ENCODE assay signal across 9 mouse cellular contexts in the genomic region with DNA sequence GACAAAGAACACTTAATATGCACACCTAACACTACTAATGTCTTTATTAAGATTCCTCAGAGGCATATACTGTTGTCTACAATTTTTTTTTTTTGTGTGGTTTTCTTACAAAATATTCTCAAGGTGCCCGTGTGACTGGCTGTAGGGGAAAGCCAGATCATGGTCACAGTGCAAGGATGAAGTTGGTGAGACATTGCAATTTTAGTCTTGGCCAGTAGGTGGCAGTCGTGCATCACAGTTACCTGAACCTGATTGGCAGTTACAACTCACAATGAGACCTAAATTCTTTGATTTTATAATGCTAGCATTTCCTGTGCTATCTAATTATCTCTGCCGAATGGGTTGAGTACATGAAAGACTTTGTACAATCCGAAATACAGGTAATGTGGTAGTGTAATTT.
A peak's percentile ranks its signal among the peaks of the same experiment; 100 is the strongest.
DNase-seq lines count a peak whose midpoint lies in the region; ATAC-seq and TF ChIP-seq lines count a peak whose summit lies in the region.
"Had no signal": no experiment of that assay in that cellular context is flagged by ENCODE, and none has a peak within 500 bp of the region (broad histone marks: within the 10 kb centered on the region; RNA-seq: fewer than 3 reads in every experiment).

No protein-coding gene starts in this region.

- no peak overlapping the region for H3K9ac ChIP-seq in liver, embryonic 12.5 days
- H3K9ac ChIP-seq in stomach, postnatal 0 days (ENCODE audit: low read length): no peak overlapping the region
- H3K9ac ChIP-seq: stomach, embryonic 15.5 days had no signal

- no peaks in the 10 kb centered on the region for H3K4me1 ChIP-seq in liver, embryonic 12.5 days
- no peaks in the 10 kb centered on the region for H3K4me1 ChIP-seq in cerebellum, adult 2 months (ENCODE audit: control insufficient read depth, insufficient read depth, low read length)
- H3K4me1 ChIP-seq in stomach, postnatal 0 days (replicated peaks; ENCODE audit: control insufficient read depth, insufficient read depth): no peaks in the 10 kb centered on the region
- H3K4me1 ChIP-seq: stomach, embryonic 15.5 days had no signal

- no peak for TF ChIP-seq EP300 in stomach, postnatal 0 days (optimal IDR thresholded peaks at IDR 0.05)

- H3K27me3 ChIP-seq in liver, embryonic 12.5 days (replicated peaks): no peaks in the 10 kb centered on the region
- H3K27me3 ChIP-seq in cerebellum, adult 2 months (ENCODE audit: control insufficient read depth, insufficient read depth, low read length): no peaks in the 10 kb centered on the region
- no peaks in the 10 kb centered on the region for H3K27me3 ChIP-seq in stomach, postnatal 0 days (ENCODE audit: control insufficient read depth, insufficient read depth, low read length)
- H3K27me3 ChIP-seq: stomach, embryonic 15.5 days had no signal

- no peak for ATAC-seq in liver, embryonic 12.5 days
- ATAC-seq in inflammation-experienced regulatory T-cells, adult 6 months: peak; percentile 67
- no peak for ATAC-seq in stomach, postnatal 0 days (ENCODE audit: low FRiP score, low TSS enrichment)

- no peak overlapping the region for H3K4me2 ChIP-seq in liver, embryonic 12.5 days
- H3K4me2 ChIP-seq in stomach, postnatal 0 days (replicated peaks; ENCODE audit: low read depth): no peak overlapping the region
- H3K4me2 ChIP-seq: stomach, embryonic 15.5 days had no signal

- 11% methylated on average over 4 of the region's 4 CpGs for WGBS in liver, embryonic 12.5 days (ENCODE audit: insufficient replicate concordance)
- 10% methylated on average over 4 of the region's 4 CpGs for WGBS in cerebellum, adult 2 months
- 10% methylated on average over 4 of the region's 4 CpGs for WGBS in stomach, postnatal 0 days

- no peaks in the 10 kb centered on the region for H3K9me3 ChIP-seq in liver, embryonic 12.5 days (replicated peaks)
- H3K9me3 ChIP-seq in stomach, postnatal 0 days (ENCODE audit: control insufficient read depth, low read length): no peaks in the 10 kb centered on the region
- H3K9me3 ChIP-seq: stomach, embryonic 15.5 days had no signal

- H3K36me3 ChIP-seq in liver, embryonic 12.5 days: no peaks in the 10 kb centered on the region
- H3K36me3 ChIP-seq in stomach, postnatal 0 days (ENCODE audit: control insufficient read depth, insufficient read depth, low read length): no peaks in the 10 kb centered on the region
- H3K36me3 ChIP-seq: stomach, embryonic 15.5 days had no signal

- no peak overlapping the region for H3K27ac ChIP-seq in liver, embryonic 12.5 days
- no peak overlapping the region for H3K27ac ChIP-seq in cerebellum, adult 2 months (ENCODE audit: insufficient read depth, low read length)
- H3K27ac ChIP-seq in stomach, postnatal 0 days (replicated peaks): no peak overlapping the region
- H3K27ac ChIP-seq: stomach, embryonic 15.5 days had no signal

- intact Hi-C loops in left cerebral cortex, postnatal 4 days (cut with DNase I): no loop called here

- peak; percentile 78 for TF ChIP-seq CTCF in cerebellum, adult 2 months (IDR thresholded peaks at IDR 0.05; ENCODE audit: borderline replicate concordance, insufficient read depth, low read depth, low read length)
- TF ChIP-seq CTCF in stomach, postnatal 0 days (IDR thresholded peaks at IDR 0.05; ENCODE audit: low read depth): peak; percentile 91

- no peak for TF ChIP-seq POLR2A in cerebellum, adult 2 months (IDR thresholded peaks at IDR 0.05; ENCODE audit: borderline replicate concordance, insufficient read depth, low read length)

- no peak overlapping the region for H3K4me3 ChIP-seq in liver, embryonic 12.5 days
- H3K4me3 ChIP-seq in cerebellum, adult 2 months (replicated peaks; ENCODE audit: insufficient read depth, low read depth, low read length): no peak overlapping the region
- no peak overlapping the region for H3K4me3 ChIP-seq in stomach, postnatal 0 days (ENCODE audit: low read depth, low read length)
- H3K4me3 ChIP-seq: stomach, embryonic 15.5 days had no signal

- DNase-seq in liver: peak; percentile 65
- peak; percentile 50 to 71 for DNase-seq in cerebellum, adult 2 months
- peak; percentile 28 to 90 for DNase-seq in frontal cortex, adult 2 months (ENCODE audit: extremely low spot score in 1 of 2, low spot score in 1 of 2)
- peak; percentile 70 for DNase-seq in left cerebral cortex, postnatal 4 days
- DNase-seq in naive thymus-derived CD4-positive, alpha-beta T cell, adult 2 months (ENCODE audit: low read depth): peak; percentile 68
- peak; percentile 67 for DNase-seq in stomach, postnatal 0 days (ENCODE audit: low spot score)
